Mouse (Mus musculus) midbrain, embryonic 11.5 days (tissue): ENCODE results near the gene Slc25a29. TPM values are rescaled to one million over a fixed set of nuclear protein-coding genes. Genes with fewer than 3 reads are reported as not detected.
"Not testable (repeated sequence)": the region's sequence is repeated elsewhere in the genome, so short reads cannot be mapped to it uniquely, and the experiment has no call there.

Source experiments
- ATAC-seq: fragments of 200-750 bp; cut with Nextera tagmentation; 2 replicates; pipeline ENCODE4 v1.8.0; 2017; ENCODE audit warnings: moderate TSS enrichment, moderate library complexity; ENCODE audit not compliant: low FRiP score
- DNase-seq: peaks from one replicate; pipeline ENCODE4 v3.0.0; 2015; ENCODE audit warnings: low spot score; ENCODE audit errors: missing footprints
- H3K27ac ChIP-seq: fragments of 300-500 bp; sonication (generic); 2 replicates; pipeline ENCODE4 v1.5.1; 2014; ENCODE audit warnings: low read depth, low read length
- H3K27me3 ChIP-seq: fragments of 300-500 bp; sonication (generic); 2 replicates; pipeline ENCODE4 v1.6.1; 2014; ENCODE audit warnings: mild to moderate bottlenecking, low read length, moderate library complexity, mixed read lengths; ENCODE audit not compliant: control insufficient read depth, insufficient read depth
- H3K36me3 ChIP-seq: fragments of 300-500 bp; sonication (generic); 2 replicates; pipeline ENCODE4 v1.6.1; 2014; ENCODE audit warnings: mild to moderate bottlenecking, low read length, moderate library complexity, mixed read lengths; ENCODE audit not compliant: control insufficient read depth, insufficient read depth
- H3K4me1 ChIP-seq: fragments of 300-500 bp; sonication (generic); 2 replicates; pipeline ENCODE4 v1.6.1; 2014; ENCODE audit warnings: low read length; ENCODE audit not compliant: control insufficient read depth, insufficient read depth
- H3K4me2 ChIP-seq: fragments of 300-500 bp; sonication (generic); 2 replicates; pipeline ENCODE4 v1.6.1; 2014; ENCODE audit warnings: mild to moderate bottlenecking, moderate library complexity
- H3K4me3 ChIP-seq: fragments of 300-500 bp; sonication (generic); 2 replicates; pipeline ENCODE4 v1.5.1; 2014; ENCODE audit warnings: low read depth, low read length
- H3K9ac ChIP-seq: fragments of 300-500 bp; sonication (generic); 2 replicates; pipeline ENCODE4 v1.6.1; 2014; ENCODE audit warnings: low read length
- H3K9me3 ChIP-seq: fragments of 300-500 bp; sonication (generic); 2 replicates; pipeline ENCODE4 v1.6.1; 2016; ENCODE audit warnings: low read length; ENCODE audit not compliant: control insufficient read depth
- WGBS: fragments of 180-500 bp; shearing (Covaris S2); extraction: QIAGEN DNeasy Blood & Tissue Kit; methylation state at CpG from one replicate; pipeline ENCODE4 v1.1.7; 2014; 5-methylcytosine and 5-hydroxymethylcytosine counted together
- polyA plus RNA-seq: library from polyadenylated mRNA; unstranded; fragments of >200 nt; fragmentation: Nextera tagmentation; extraction: Ambion mirVana; gene quantifications from 2 replicates; pipeline ENCODE4 v1.2.1, GENCODE M21; 2014

Slc25a29 gene
- polyA plus RNA-seq, 1 experiment from 2014 or later, result 13.0 TPM

DNA sequence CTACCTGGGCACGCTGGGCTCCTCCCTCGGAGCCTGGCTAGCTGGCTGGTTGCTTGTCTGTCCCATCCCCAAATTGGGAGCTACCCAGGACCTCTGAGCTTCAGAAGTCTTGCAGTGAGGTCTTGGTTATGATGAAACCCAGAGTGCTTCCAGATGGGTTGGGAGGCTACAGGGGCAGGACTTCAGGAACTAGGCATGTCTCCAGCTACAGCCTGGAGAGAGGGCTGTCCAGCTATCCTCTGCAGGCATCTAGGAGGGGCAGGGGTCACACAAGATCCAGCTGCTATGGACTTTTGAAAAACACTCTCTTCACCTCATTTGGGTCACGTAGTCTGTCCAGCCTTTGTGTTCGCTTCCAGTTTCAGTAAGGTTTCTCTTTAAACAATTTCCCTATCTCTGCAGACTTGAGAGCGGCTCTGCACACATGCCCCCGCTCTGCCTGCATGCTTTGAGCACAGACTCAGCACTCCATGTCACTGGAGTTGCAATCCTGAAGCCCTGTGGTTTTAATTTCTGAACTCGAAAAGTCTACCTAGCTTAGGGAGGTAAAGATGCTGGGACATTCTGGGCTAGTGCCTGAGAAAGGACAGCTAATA lies 22.0 kb upstream of the Slc25a29 start:
- ATAC-seq (no peak), DNase-seq (no peak)
- H3K27me3 ChIP-seq, result no peaks in the 10 kb centered on the region
- H3K4me1 ChIP-seq, result no peaks in the 10 kb centered on the region
- no peak overlapping the region for H3K27ac ChIP-seq
- H3K36me3 ChIP-seq, result 0 out of 2 replicates have a peak, but pooled peaks cover 2% of the 10 kb centered on the region
- H3K9me3 ChIP-seq, result no peaks in the 10 kb centered on the region
- 88% methylated on average over 7 of the region's 7 CpGs for WGBS
- H3K4me3 ChIP-seq, result no peak overlapping the region
- H3K4me2 ChIP-seq, result no peak overlapping the region
- H3K9ac ChIP-seq, result no peak overlapping the region

DNA sequence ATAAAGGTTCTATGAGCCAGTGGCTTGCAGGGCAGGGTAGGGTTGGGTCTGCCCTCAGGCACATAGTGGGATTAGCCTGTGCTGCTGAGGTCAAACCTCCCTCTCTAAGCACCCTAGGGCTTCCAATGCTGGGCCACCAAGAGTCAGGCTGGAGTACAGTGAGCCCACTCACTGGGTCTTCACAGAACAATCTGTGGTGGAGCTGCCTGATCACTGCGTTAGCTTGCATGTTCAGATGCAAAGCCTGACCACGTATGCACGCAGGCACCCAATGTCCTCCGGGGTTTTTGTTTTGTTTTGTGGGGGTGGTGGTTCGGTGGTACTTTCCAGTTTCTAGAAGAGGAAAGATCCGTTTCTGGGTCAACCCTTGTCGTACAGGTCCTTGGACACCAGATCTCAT lies 21.4 kb upstream of the Slc25a29 start:
- no peak overlapping the region for H3K27ac ChIP-seq
- H3K4me2 ChIP-seq, result no peak overlapping the region
- H3K4me1 ChIP-seq, result no peaks in the 10 kb centered on the region
- 89% methylated on average over 7 of the region's 7 CpGs for WGBS
- no peak for ATAC-seq
- H3K4me3 ChIP-seq, result no peak overlapping the region
- no peaks in the 10 kb centered on the region for H3K9me3 ChIP-seq
- H3K36me3 ChIP-seq, result 0 out of 2 replicates have a peak, but pooled peaks cover 2% of the 10 kb centered on the region
- H3K9ac ChIP-seq, result no peak overlapping the region
- no peak for DNase-seq
- no peaks in the 10 kb centered on the region for H3K27me3 ChIP-seq

DNA sequence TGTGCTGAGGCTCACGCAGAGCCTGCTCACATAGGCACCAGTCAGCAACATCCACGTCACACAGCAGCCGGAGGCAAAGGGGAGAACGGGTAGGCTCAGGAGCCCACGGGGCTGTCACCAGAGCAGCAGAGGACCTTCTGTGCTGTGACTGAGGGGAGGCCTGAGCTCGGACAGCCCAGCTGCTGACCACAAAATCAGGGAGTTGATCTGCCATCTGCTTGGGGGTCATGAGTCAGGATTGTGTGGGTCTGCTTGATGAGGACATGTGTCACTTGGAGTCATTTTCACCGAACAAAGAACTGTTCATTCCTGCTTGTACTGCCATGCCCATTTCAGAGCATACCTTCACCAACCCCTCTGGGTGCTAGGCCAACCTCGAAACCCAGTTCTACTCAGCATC lies 20.5 kb upstream of the Slc25a29 start:
- no peak for ATAC-seq
- 91% methylated on average over 8 of the region's 8 CpGs for WGBS
- H3K9me3 ChIP-seq, result no peaks in the 10 kb centered on the region

DNA sequence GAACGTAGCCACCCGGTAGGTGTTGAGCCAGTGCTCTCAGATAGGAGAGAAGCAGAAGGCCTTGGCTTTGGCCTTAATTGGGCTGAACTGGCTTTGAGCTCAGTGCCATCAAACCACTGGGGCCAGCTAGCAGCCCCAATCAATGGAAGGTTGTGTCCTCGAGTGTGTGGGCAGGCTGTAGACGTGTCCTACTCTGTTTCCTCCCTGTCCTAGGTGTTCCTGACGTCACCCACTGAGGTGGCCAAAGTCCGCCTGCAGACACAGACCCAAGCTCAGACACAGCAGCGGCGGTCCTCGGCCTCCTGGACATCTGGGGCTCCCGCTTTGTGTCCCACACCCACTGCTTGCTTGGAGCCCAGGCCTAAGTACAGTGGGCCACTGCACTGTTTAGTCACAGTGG lies 19.4 kb upstream of the Slc25a29 start:
- Histone ChIP-seq H3K4me2 (no peak overlapping the region), H3K4me3 (no peak overlapping the region), H3K9ac (no peak overlapping the region), H3K27ac (no peak overlapping the region), H3K4me1 (no peaks in the 10 kb centered on the region), H3K9me3 (no peaks in the 10 kb centered on the region), H3K27me3 (no peaks in the 10 kb centered on the region), H3K36me3 (no peaks in the 10 kb centered on the region)
- 87% methylated on average over 10 of the region's 10 CpGs for WGBS
- no peak for DNase-seq
- ATAC-seq, result no peak

More for the DNA sequence above, 20.5 kb upstream of the Slc25a29 start:
- no peak for DNase-seq
- H3K4me3 ChIP-seq, result no peak overlapping the region
- no peak overlapping the region for H3K27ac ChIP-seq
- H3K36me3 ChIP-seq, result 0 out of 2 replicates have a peak, but pooled peaks cover 2% of the 10 kb centered on the region
- H3K4me1 ChIP-seq, result no peaks in the 10 kb centered on the region
- H3K4me2 ChIP-seq, result no peak overlapping the region
- H3K27me3 ChIP-seq, result no peaks in the 10 kb centered on the region
- H3K9ac ChIP-seq, result no peak overlapping the region

DNA sequence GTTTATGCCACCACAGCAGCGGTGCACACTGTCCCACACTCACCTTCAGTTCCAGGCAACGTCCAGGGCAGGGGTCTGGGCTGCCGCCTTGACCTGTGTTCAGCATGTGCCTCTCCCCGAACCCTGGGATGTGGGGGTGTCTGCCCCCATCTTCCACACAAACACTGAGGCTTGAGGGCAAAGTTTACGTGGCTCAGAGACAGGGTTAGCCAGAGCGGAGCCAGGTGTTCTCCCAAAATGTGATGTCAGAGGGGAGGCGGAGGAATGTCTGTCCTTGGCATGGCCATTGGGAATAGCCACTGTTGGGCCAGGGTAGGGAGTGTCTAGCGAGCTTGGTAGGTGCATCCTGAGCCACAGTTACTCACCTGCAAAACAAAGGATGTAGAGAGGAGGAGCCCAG lies 17.1 kb upstream of the Slc25a29 start:
- no peaks in the 10 kb centered on the region for H3K9me3 ChIP-seq
- H3K27ac ChIP-seq, result no peak overlapping the region
- no peak overlapping the region for H3K4me2 ChIP-seq
- DNase-seq (no peak), ATAC-seq (no peak)
- H3K27me3 ChIP-seq, result no peaks in the 10 kb centered on the region
- no peaks in the 10 kb centered on the region for H3K4me1 ChIP-seq
- no peak overlapping the region for H3K9ac ChIP-seq
- H3K4me3 ChIP-seq, result no peak overlapping the region
- WGBS, result 84% methylated on average over 8 of the region's 8 CpGs
- H3K36me3 ChIP-seq, result no peaks in the 10 kb centered on the region

DNA sequence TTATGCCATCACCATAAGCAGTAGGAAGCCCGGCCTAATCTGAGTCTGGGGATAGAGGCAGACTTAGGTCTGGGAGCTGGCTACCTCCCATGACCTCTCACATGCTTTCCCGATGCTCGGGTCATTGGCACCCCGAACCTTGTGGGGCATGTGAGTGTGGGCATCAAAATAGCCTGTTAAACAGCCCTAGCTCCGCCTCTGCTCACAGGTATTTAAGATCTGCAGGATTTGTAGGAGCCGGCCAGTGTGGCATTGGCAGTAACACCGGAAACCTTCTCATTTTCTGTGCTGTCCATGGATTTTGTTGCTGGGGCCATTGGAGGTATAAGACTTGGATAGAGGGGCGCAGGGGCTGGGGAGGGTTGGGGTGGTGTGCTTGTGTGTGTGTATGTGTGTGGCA lies 15.2 kb upstream of the Slc25a29 start:
- ATAC-seq, result no peak
- no peaks in the 10 kb centered on the region for H3K36me3 ChIP-seq
- no peaks in the 10 kb centered on the region for H3K27me3 ChIP-seq
- H3K4me1 ChIP-seq, result no peaks in the 10 kb centered on the region
- no peak overlapping the region for H3K9ac ChIP-seq
- H3K4me3 ChIP-seq, result no peak overlapping the region
- 89% methylated on average over 8 of the region's 8 CpGs for WGBS
- no peak overlapping the region for H3K27ac ChIP-seq
- no peak overlapping the region for H3K4me2 ChIP-seq
- no peaks in the 10 kb centered on the region for H3K9me3 ChIP-seq
- DNase-seq, result no peak

DNA sequence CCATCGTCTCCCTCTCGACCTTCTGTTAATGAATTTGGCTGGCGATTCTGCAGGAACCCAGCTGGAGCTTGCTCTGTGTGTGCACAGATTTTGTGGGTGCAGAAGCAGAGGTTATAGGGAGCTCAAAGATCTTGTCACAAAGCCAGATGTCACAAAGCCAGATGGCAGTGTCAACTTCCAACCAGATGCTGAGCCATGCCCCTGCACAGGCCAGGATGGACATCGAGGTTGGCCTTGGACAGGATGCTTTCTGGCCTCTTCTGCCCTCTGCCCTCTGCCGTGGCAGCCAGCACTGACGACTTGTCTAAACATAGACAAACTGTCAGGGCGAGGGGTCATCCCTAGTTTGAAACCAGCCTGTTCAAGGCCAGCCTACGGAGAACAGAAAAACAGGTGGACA lies 14.4 kb upstream of the Slc25a29 start:
- WGBS, result 68% methylated on average over 8 of the region's 8 CpGs
- H3K27ac ChIP-seq, result no peak overlapping the region

DNA sequence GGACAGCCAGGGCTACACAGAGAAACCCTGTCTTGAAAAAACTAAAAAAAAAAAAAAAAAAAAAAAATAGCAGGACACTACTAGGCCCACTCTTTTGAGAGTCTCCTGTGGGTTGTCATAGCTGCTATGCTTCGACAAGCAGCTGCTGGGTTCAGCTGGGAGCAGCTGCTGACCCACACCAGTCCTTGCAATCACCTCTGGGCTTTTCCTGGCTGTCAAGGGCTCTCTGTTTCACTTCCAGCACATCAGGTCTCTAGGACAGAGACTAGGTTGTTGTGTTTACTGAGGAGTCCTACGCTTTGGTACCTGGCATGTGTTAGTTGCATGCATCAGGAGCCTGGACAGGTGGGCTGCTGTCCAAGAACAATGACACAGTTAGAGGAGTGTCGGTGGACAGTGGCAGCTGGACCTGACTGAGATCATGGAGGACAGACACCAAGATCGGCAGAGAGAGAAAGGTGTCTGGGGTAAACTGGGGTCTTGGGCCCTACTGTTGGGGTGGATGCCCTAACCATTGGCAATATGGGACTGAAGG lies 13.9 kb upstream of the Slc25a29 start:
- no peak overlapping the region for H3K9ac ChIP-seq
- H3K27ac ChIP-seq, result no peak overlapping the region
- ATAC-seq (no peak), DNase-seq (no peak)
- H3K4me3 ChIP-seq, result no peak overlapping the region
- no peak overlapping the region for H3K4me2 ChIP-seq
- no peaks in the 10 kb centered on the region for H3K27me3 ChIP-seq
- WGBS, result 94% methylated on average over 4 of the region's 4 CpGs
- H3K36me3 ChIP-seq, result peaks cover 5% of the 10 kb centered on the region; the same call in 1 of the 2 replicates
- no peaks in the 10 kb centered on the region for H3K9me3 ChIP-seq
- no peaks in the 10 kb centered on the region for H3K4me1 ChIP-seq

More for the DNA sequence above, 14.4 kb upstream of the Slc25a29 start:
- H3K9me3 ChIP-seq, result no peaks in the 10 kb centered on the region
- ATAC-seq (no peak), DNase-seq (no peak)
- peaks cover 2% of the 10 kb centered on the region; the same call in 1 of the 2 replicates for H3K36me3 ChIP-seq
- no peaks in the 10 kb centered on the region for H3K27me3 ChIP-seq
- no peak overlapping the region for H3K4me3 ChIP-seq
- H3K9ac ChIP-seq, result no peak overlapping the region
- no peak overlapping the region for H3K4me2 ChIP-seq
- H3K4me1 ChIP-seq, result no peaks in the 10 kb centered on the region

DNA sequence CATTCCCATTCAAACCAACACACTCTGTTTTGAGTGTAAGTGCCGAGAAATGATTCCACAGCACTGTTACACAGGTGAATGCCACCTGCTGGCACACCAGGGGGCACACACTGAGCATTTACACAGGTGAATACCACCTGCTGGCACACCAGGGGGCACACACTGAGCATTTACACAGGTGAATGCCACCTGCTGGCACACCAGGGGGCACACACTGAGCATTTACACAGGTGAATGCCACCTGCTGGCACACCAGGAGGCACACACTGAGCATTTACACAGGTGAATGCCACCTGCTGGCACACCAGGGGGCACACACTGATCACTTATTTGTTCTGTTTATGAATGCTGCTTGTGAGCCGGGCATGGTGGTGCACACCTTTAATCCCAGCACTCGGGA lies 12.3 kb upstream of the Slc25a29 start:
- H3K36me3 ChIP-seq, DNase-seq, H3K4me2 ChIP-seq, H3K9me3 ChIP-seq, H3K4me1 ChIP-seq, H3K9ac ChIP-seq, H3K27ac ChIP-seq, H3K27me3 ChIP-seq, ATAC-seq, H3K4me3 ChIP-seq: not testable (repeated sequence)
- WGBS, result 94% methylated on average over 3 of the region's 3 CpGs
